Mouse (Mus musculus) megakaryocyte, embryonic 14.5 days (primary cell): Measurements from ENCODE around the gene Il9. TPM values are rescaled to one million over a fixed set of nuclear protein-coding genes. Genes with fewer than 3 reads are reported as not detected.

Experiments
- H3K27me3 ChIP-seq: replicated peaks from 2 replicates; pipeline ENCODE3; 2012; ENCODE audit warnings: inconsistent platforms
- H3K36me3 ChIP-seq: replicated peaks from 2 replicates; pipeline ENCODE3; 2012; ENCODE audit warnings: low read length, inconsistent platforms, mixed read lengths
- H3K4me1 ChIP-seq: 2 replicates; pipeline ENCODE4 v1.6.1; 2012; ENCODE audit warnings: inconsistent platforms
- H3K4me3 ChIP-seq: replicated peaks from 2 replicates; pipeline ENCODE3; 2012; ENCODE audit warnings: moderate library complexity, mild to moderate bottlenecking, inconsistent platforms
- H3K9me3 ChIP-seq: 2 replicates; pipeline ENCODE4 v1.6.1; 2012; ENCODE audit warnings: inconsistent platforms
- FLI1 ChIP-seq: IDR thresholded peaks from 2 replicates; pipeline ENCODE4 v1.6.1; 2012; ENCODE audit warnings: low read length, inconsistent platforms, mixed read lengths
- GATA1 ChIP-seq: IDR thresholded peaks from 3 replicates; pipeline ENCODE4 v1.6.1; 2012; ENCODE audit warnings: mixed read lengths, low read length, inconsistent platforms, borderline replicate concordance
- polyA plus RNA-seq: library from polyadenylated mRNA; stranded (reverse); fragments of >175 nt; gene quantifications from 2 replicates; pipeline ENCODE4 v1.2.3, GENCODE M21; 2012; ENCODE audit warnings: low replicate concordance; ENCODE audit not compliant: insufficient read depth

Il9 gene
- polyA plus RNA-seq, 1 experiment = not detected

DNA sequence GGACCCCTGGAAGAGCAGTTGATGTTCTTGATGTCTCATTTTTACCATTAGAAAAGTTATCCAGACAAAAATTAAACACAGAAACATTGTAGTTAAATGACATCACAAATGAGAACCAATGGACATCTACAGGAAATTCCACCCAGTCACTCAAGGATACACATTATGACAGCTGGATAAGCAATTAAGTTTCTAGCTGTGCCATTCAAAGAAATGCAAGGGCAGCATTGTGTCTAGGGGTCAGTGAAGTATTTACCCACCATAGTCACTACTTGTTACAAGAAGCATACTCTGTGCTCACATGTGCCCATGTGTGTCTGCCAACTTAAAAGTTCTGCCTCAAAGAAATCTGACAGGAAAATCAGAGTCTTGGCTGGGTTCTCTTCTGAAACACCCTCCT lies 31.5 kb upstream of the Il9 start:
- Histone ChIP-seq H3K4me3 (no peak overlapping the region), H3K4me1 (no peaks in the 10 kb centered on the region), H3K9me3 (peaks cover 4% of the 10 kb centered on the region), H3K36me3 (no peaks in the 10 kb centered on the region), H3K27me3 (peaks cover 4% of the 10 kb centered on the region)
- no peak for TF ChIP-seq FLI1

- H3K27me3 ChIP-seq = peaks cover 2% of the 10 kb centered on the region
- no peak overlapping the region for H3K4me3 ChIP-seq
- no peaks in the 10 kb centered on the region for H3K36me3 ChIP-seq
- H3K9me3 ChIP-seq = peaks cover 18% of the 10 kb centered on the region
- TF ChIP-seq FLI1 (no peak), GATA1 (no peak)
- H3K4me1 ChIP-seq = no peaks in the 10 kb centered on the region
Measured at GRCm38 (mm10) chr13:56509796-56510195, 27.8 kb upstream of the Il9 start.

GRCm38 (mm10) chr13:56506871-56507496 lies 24.9 kb upstream of the Il9 start:
- Histone ChIP-seq H3K9me3 (peaks cover 21% of the 10 kb centered on the region), H3K4me1 (no peaks in the 10 kb centered on the region), H3K4me3 (no peak overlapping the region), H3K36me3 (no peaks in the 10 kb centered on the region), H3K27me3 (peaks cover 6% of the 10 kb centered on the region)
- TF ChIP-seq GATA1 = no peak
- no peak for TF ChIP-seq FLI1

DNA sequence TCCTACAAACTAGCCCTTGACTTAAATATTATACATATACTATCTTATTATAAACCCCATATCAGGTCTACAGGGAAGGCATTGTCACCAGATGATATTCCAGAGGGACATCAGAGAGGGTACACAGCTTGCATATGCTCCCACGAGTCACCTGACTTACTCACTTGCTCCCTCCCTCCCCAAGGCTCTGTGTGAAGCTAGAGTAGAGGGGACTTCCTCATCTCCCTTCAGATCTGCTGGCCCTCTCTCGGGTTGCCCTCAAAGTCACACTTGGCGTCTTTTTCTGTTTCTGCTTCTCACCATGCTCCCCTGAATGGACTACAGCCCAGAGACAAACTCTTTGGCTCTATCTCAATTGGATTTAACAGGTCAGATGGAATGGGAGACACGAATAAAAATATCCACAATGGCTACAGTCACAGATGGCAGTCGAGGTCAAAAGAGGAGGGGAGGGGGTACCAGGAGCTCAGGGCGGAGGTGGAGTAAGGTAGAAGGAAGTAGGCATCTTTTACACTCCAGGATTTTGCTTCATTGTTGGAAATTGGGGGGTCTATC lies 19.9 kb upstream of the Il9 start:
- Histone ChIP-seq H3K4me1 (no peaks in the 10 kb centered on the region), H3K36me3 (no peaks in the 10 kb centered on the region), H3K4me3 (no peak overlapping the region), H3K9me3 (peaks cover 22% of the 10 kb centered on the region), H3K27me3 (peaks cover 6% of the 10 kb centered on the region)
- TF ChIP-seq GATA1 (no peak), FLI1 (no peak)

- Histone ChIP-seq H3K4me3 (no peak overlapping the region), H3K9me3 (peaks cover 19% of the 10 kb centered on the region), H3K4me1 (no peaks in the 10 kb centered on the region), H3K36me3 (no peaks in the 10 kb centered on the region), H3K27me3 (peaks cover 6% of the 10 kb centered on the region)
- TF ChIP-seq FLI1 (no peak), GATA1 (no peak)
Measured at GRCm38 (mm10) chr13:56500636-56501035, 18.6 kb upstream of the Il9 start.

- TF ChIP-seq GATA1 = no peak
- TF ChIP-seq FLI1 = no peak
- H3K9me3 ChIP-seq = peaks cover 16% of the 10 kb centered on the region
- no peak overlapping the region for H3K4me3 ChIP-seq
- no peaks in the 10 kb centered on the region for H3K4me1 ChIP-seq
- no peaks in the 10 kb centered on the region for H3K36me3 ChIP-seq
- H3K27me3 ChIP-seq = peaks cover 6% of the 10 kb centered on the region
Measured at GRCm38 (mm10) chr13:56500132-56500531, 18.1 kb upstream of the Il9 start.

GRCm38 (mm10) chr13:56494440-56494839 lies 12.4 kb upstream of the Il9 start:
- Histone ChIP-seq H3K9me3 (peaks cover 21% of the 10 kb centered on the region), H3K4me3 (no peak overlapping the region), H3K4me1 (no peaks in the 10 kb centered on the region), H3K36me3 (no peaks in the 10 kb centered on the region), H3K27me3 (no peaks in the 10 kb centered on the region)
- TF ChIP-seq FLI1 (no peak), GATA1 (no peak)

- Histone ChIP-seq H3K4me1 (no peaks in the 10 kb centered on the region), H3K4me3 (no peak overlapping the region), H3K9me3 (peaks cover 12% of the 10 kb centered on the region), H3K36me3 (no peaks in the 10 kb centered on the region), H3K27me3 (peaks cover 6% of the 10 kb centered on the region)
- TF ChIP-seq FLI1 = no peak
- no peak for TF ChIP-seq GATA1
Measured at GRCm38 (mm10) chr13:56488012-56488411, 6.0 kb upstream of the Il9 start.

- Histone ChIP-seq H3K4me1 (peaks cover 6% of the 10 kb centered on the region; the same call in 1 of the 2 replicates), H3K4me3 (no peak overlapping the region), H3K27me3 (peaks cover 24% of the 10 kb centered on the region), H3K36me3 (no peaks in the 10 kb centered on the region), H3K9me3 (no peaks in the 10 kb centered on the region)
- no peak for TF ChIP-seq FLI1
- TF ChIP-seq GATA1 = no peak
Measured at GRCm38 (mm10) chr13:56478027-56478426, 4.0 kb downstream of the Il9 start.

- no peaks in the 10 kb centered on the region for H3K9me3 ChIP-seq
Measured at GRCm38 (mm10) chr13:56477271-56477670, 4.8 kb downstream of the Il9 start.

More at GRCm38 (mm10) chr13:56477271-56477670, 4.8 kb downstream of the Il9 start:
- Histone ChIP-seq H3K4me1 (peaks cover 6% of the 10 kb centered on the region; the same call in 1 of the 2 replicates), H3K27me3 (peaks cover 22% of the 10 kb centered on the region), H3K4me3 (no peak overlapping the region), H3K36me3 (no peaks in the 10 kb centered on the region)
- TF ChIP-seq GATA1 (no peak), FLI1 (no peak)
